In the genomic region with DNA sequence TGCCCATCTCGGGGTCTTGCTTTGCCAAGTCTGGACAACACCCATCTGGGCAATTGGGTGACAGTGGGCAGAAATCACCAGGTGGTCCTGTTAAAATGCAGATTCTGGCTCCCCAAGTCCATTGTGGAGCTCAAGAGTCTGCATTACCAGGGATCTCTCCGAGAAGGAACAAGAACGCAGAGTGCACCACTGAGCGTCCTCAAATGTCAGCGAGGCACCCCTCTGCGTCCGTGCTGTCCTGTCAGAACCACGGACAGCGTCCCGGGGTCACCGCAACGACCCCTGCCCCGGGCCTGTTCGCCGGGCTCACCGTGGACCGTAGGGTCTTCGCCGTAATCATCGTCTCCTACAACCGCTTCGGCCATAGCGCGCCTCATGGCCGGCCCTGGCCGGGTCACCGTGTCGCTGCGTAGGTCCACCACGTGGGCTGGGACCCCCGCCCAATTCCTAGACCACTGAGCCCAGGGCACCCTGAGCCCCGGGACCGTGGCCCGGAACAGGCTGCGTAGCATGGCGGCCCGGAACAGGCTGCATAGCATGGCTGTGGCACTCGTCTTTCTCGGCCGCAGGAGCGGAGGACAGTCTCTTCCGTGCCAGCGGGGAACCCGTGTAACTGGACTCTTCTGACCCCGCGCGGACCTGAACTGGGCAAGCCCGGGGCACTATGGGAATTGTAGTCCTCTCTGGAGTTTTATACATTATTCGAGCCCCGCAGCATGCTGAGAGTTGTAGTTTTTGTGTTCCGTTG, we compare ENCODE assay signal across 8 mouse cellular contexts. TPM values are rescaled to one million over a fixed set of nuclear protein-coding genes. Genes with fewer than 3 reads are reported as not detected.
A peak's percentile ranks its signal among the peaks of the same experiment; 100 is the strongest.
DNase-seq lines count a peak whose midpoint lies in the region; ATAC-seq and TF ChIP-seq lines count a peak whose summit lies in the region.

Gene Tha1, minus strand, starts transcription at position 621 of the 748 bp plus-strand sequence.

- H3K4me1 ChIP-seq in bone marrow, adult 2 months (ENCODE audit: control insufficient read depth, insufficient read depth, low read length) = peaks cover 2% of the 10 kb centered on the region
- H3K4me1 ChIP-seq in forebrain, embryonic 10.5 days = peaks cover 65% of the 10 kb centered on the region
- H3K4me1 ChIP-seq in heart, embryonic 14.5 days (ENCODE audit: control insufficient read depth in 2 of 2, insufficient read depth in 2 of 2, low read length in 2 of 2) = peaks cover 22 to 33% of the 10 kb centered on the region in 2 experiments
- peaks cover 19% of the 10 kb centered on the region for H3K4me1 ChIP-seq in liver, adult 2 months (ENCODE audit: control insufficient read depth, insufficient read depth, low read length)
- no peaks in the 10 kb centered on the region for H3K4me1 ChIP-seq in midbrain, postnatal 0 days (ENCODE audit: insufficient read depth, low read length)
- H3K4me1 ChIP-seq in testis, adult 2 months (ENCODE audit: control insufficient read depth, insufficient read depth, low read length) = peaks cover 11% of the 10 kb centered on the region

- no peaks in the 10 kb centered on the region for H3K79me2 ChIP-seq in liver, adult 2 months (ENCODE audit: control insufficient read depth, insufficient read depth, low read length)

- DNase-seq in B cell, adult 2 months = peak; percentile 44 to 52
- DNase-seq in forebrain, embryonic 10.5 days (ENCODE audit: extremely low spot score, low spot score) = peak; percentile 88
- peak; percentile 90 for DNase-seq in kidney, postnatal 10 days
- peak; percentile 76 for DNase-seq in liver, adult 2 months (ENCODE audit: extremely low read depth, low read depth, low spot score)
- peak; percentile 87 for DNase-seq in midbrain, postnatal 0 days (ENCODE audit: low spot score)

- H3K27ac ChIP-seq in bone marrow, adult 2 months (ENCODE audit: control insufficient read depth, insufficient read depth, low read depth, low read length, poor library complexity) = peak within 1 kb of the TSS; percentile 62
- H3K27ac ChIP-seq in forebrain, embryonic 10.5 days = peak within 1 kb of the TSS; percentile 88
- peak within 1 kb of the TSS; percentile 31; a peak in 1 of 4 replicates for H3K27ac ChIP-seq in heart, embryonic 14.5 days (replicated peaks in 1 of 2; ENCODE audit: control insufficient read depth in 1 of 2, insufficient read depth in 1 of 2, low read depth in 2 of 2, low read length in 2 of 2)
- H3K27ac ChIP-seq in liver, adult 2 months (replicated peaks; ENCODE audit: insufficient read depth, low read depth, low read length) = peak within 1 kb of the TSS; percentile 75
- H3K27ac ChIP-seq in midbrain, postnatal 0 days (ENCODE audit: low read depth, low read length) = 0 out of 2 replicates have a peak within 1 kb of the TSS, but pooled peaks have one; percentile 43
- H3K27ac ChIP-seq in testis, adult 2 months (ENCODE audit: control insufficient read depth, insufficient read depth, low read depth, low read length) = peak within 1 kb of the TSS; percentile 63; the same call in 1 of the 2 replicates

- TF ChIP-seq POLR2A in bone marrow, adult 2 months (IDR thresholded peaks at IDR 0.05; ENCODE audit: borderline replicate concordance, control insufficient read depth, low read depth, low read length) = peak; percentile 29; the same call in 1 of the 2 replicates
- TF ChIP-seq POLR2A in liver, adult 2 months (IDR thresholded peaks at IDR 0.05; ENCODE audit: extremely low read depth, insufficient read depth, low read length) = peak; percentile 70
- TF ChIP-seq POLR2A in testis, adult 2 months (IDR thresholded peaks at IDR 0.05; ENCODE audit: control insufficient read depth, low read depth, low read length) = peak; percentile 54; the same call in 1 of the 2 replicates

- H3K9me3 ChIP-seq in forebrain, embryonic 10.5 days = no peaks in the 10 kb centered on the region
- H3K9me3 ChIP-seq in heart, embryonic 14.5 days (ENCODE audit: control insufficient read depth, low read length) = no peaks in the 10 kb centered on the region
- H3K9me3 ChIP-seq in midbrain, postnatal 0 days (ENCODE audit: low read length) = no peaks in the 10 kb centered on the region

- H3K9ac ChIP-seq in heart, embryonic 14.5 days (ENCODE audit: low read length) = peak within 1 kb of the TSS; percentile 86
- peak within 1 kb of the TSS; percentile 95 for H3K9ac ChIP-seq in liver, adult 2 months (ENCODE audit: low read depth, low read length)
- peak within 1 kb of the TSS; percentile 72 for H3K9ac ChIP-seq in midbrain, postnatal 0 days (replicated peaks; ENCODE audit: low read length, poor library complexity, severe bottlenecking)

- peak within 1 kb of the TSS; percentile 53 for H3K4me3 ChIP-seq in bone marrow, adult 2 months (replicated peaks; ENCODE audit: control insufficient read depth, low read depth, low read length)
- peak within 1 kb of the TSS; percentile 63 for H3K4me3 ChIP-seq in forebrain, embryonic 10.5 days
- peak within 1 kb of the TSS; percentile 78 to 89 for H3K4me3 ChIP-seq in heart, embryonic 14.5 days (ENCODE audit: control insufficient read depth in 1 of 2, insufficient read depth in 1 of 2, low read depth in 1 of 2, low read length in 2 of 2)
- H3K4me3 ChIP-seq in liver, adult 2 months (ENCODE audit: insufficient read depth, low read depth, low read length) = peak within 1 kb of the TSS; percentile 88
- H3K4me3 ChIP-seq in midbrain, postnatal 0 days (ENCODE audit: low read depth, low read length) = peak within 1 kb of the TSS; percentile 71
- H3K4me3 ChIP-seq in testis, adult 2 months (ENCODE audit: control insufficient read depth, low read depth, low read length) = peak within 1 kb of the TSS; percentile 86

- peaks cover 60% of the 10 kb centered on the region for H3K27me3 ChIP-seq in forebrain, embryonic 10.5 days (ENCODE audit: poor library complexity, severe bottlenecking)
- no peaks in the 10 kb centered on the region for H3K27me3 ChIP-seq in heart, embryonic 14.5 days (ENCODE audit: control insufficient read depth, insufficient read depth, low read length)
- no peaks in the 10 kb centered on the region for H3K27me3 ChIP-seq in liver, adult 2 months (ENCODE audit: control insufficient read depth, insufficient read depth, low read length)
- no peaks in the 10 kb centered on the region for H3K27me3 ChIP-seq in midbrain, postnatal 0 days (ENCODE audit: insufficient read depth, low read length)
- no peaks in the 10 kb centered on the region for H3K27me3 ChIP-seq in testis, adult 2 months (ENCODE audit: control insufficient read depth, insufficient read depth, low read length)

- no peak for TF ChIP-seq CTCF in bone marrow, adult 2 months (IDR thresholded peaks at IDR 0.05; ENCODE audit: control insufficient read depth, insufficient read depth, low read length)
- TF ChIP-seq CTCF in liver, adult 2 months (IDR thresholded peaks at IDR 0.05; ENCODE audit: low read depth, low read length) = no peak
- no peak for TF ChIP-seq CTCF in midbrain, postnatal 0 days (IDR thresholded peaks at IDR 0.05)
- no peak for TF ChIP-seq CTCF in testis, adult 2 months (IDR thresholded peaks at IDR 0.05; ENCODE audit: control insufficient read depth, insufficient read depth, insufficient replicate concordance, low read depth, low read length)

- peak; percentile 29; the same call in 1 of the 2 replicates for ATAC-seq in heart, embryonic 14.5 days (ENCODE audit: insufficient number of reproducible peaks, insufficient read depth, low FRiP score, low read depth)
- peak; percentile 76 for ATAC-seq in midbrain, postnatal 0 days (ENCODE audit: low FRiP score)

- 1% methylated on average over 51 of the region's 51 CpGs for WGBS in bone marrow, adult 2 months
- 2% methylated on average over 51 of the region's 51 CpGs for WGBS in forebrain, embryonic 10.5 days
- WGBS in heart, embryonic 14.5 days = 1% methylated on average over 50 of the region's 51 CpGs
- WGBS in liver, adult 2 months = 2% methylated on average over 51 of the region's 51 CpGs
- 1% methylated on average over 51 of the region's 51 CpGs for WGBS in midbrain, postnatal 0 days

- 0 out of 2 replicates have a peak, but pooled peaks cover 4% of the 10 kb centered on the region for H3K36me3 ChIP-seq in forebrain, embryonic 10.5 days (replicated peaks)
- H3K36me3 ChIP-seq in heart, embryonic 14.5 days (ENCODE audit: control insufficient read depth, insufficient read depth, low read length) = no peaks in the 10 kb centered on the region
- H3K36me3 ChIP-seq in liver, adult 2 months (ENCODE audit: control insufficient read depth, insufficient read depth, low read length) = no peaks in the 10 kb centered on the region
- H3K36me3 ChIP-seq in midbrain, postnatal 0 days (ENCODE audit: insufficient read depth, low read length) = 0 out of 2 replicates have a peak, but pooled peaks cover 3% of the 10 kb centered on the region
- no peaks in the 10 kb centered on the region for H3K36me3 ChIP-seq in testis, adult 2 months (ENCODE audit: control insufficient read depth, insufficient read depth, low read length)

- H3K4me2 ChIP-seq in heart, embryonic 14.5 days (ENCODE audit: low read length) = peak within 1 kb of the TSS; percentile 99
- H3K4me2 ChIP-seq in midbrain, postnatal 0 days (ENCODE audit: low read depth, low read length, poor library complexity, severe bottlenecking) = peak within 1 kb of the TSS; percentile 99

RNA-seq across cellular contexts. Expression of gene Tha1, which starts in this region (rescaled TPM):
- polyA plus RNA-seq in bone marrow, adult 2 months (2011; ENCODE audit: insufficient read depth, insufficient read length, low replicate concordance, missing spikeins) = 2.8 and 3.2 TPM in 2 replicates
- 4.4 and 6.4 TPM in 2 replicates for polyA plus RNA-seq in forebrain, embryonic 10.5 days (2016; fragmentation: Nextera tagmentation; extraction: Ambion mirVana)
- polyA plus RNA-seq in heart, embryonic 14.5 days (2014; fragmentation: Nextera tagmentation; extraction: Ambion mirVana) = 4.9 and 5.6 TPM in 2 replicates
- total RNA-seq in liver, adult 2 months (2014; rRNA removed) = 6.1 and 7.4 TPM in 2 replicates
- polyA plus RNA-seq in liver, adult 2 months (2012; rRNA removed) = 10.0 and 11.4 TPM in 2 replicates
- 3.8 and 4.2 TPM in 2 replicates for total RNA-seq in midbrain, postnatal 0 days (2014; rRNA removed)
- polyA plus RNA-seq in midbrain, postnatal 0 days (2015; fragmentation: Nextera tagmentation; extraction: Ambion mirVana) = 3.0 and 3.5 TPM in 2 replicates
- 2.1 and 2.5 TPM in 2 replicates for polyA plus RNA-seq in testis, adult 2 months (2012; rRNA removed)

Comparison
In these comparisons a context has a peak if more than half of its experiments do, and no peak if none do; other contexts are left out.
1. Peak in every context shown above with its lines: DNase-seq, ATAC-seq, H3K4me3 ChIP-seq and H3K27ac ChIP-seq.
2. H3K27ac ChIP-seq: peak in every context shown above with its lines; median percentile 88 in forebrain, embryonic 10.5 days; 75 in liver, adult 2 months; 63 in testis, adult 2 months; 62 in bone marrow, adult 2 months; 43 in midbrain, postnatal 0 days; 31 in heart, embryonic 14.5 days.